Mouse (Mus musculus): ENCODE measurements around the gene Foxs1.

Gene Foxs1

GRCm38 (mm10) chr2:152902658-152903057 is 30.4 kb downstream of the Foxs1 start:
- DNase-seq: no peak

- DNase-seq: no peak
These were observed 31.7 kb downstream of the Foxs1 start for GRCm38 (mm10) chr2:152901296-152901695.

DNA sequence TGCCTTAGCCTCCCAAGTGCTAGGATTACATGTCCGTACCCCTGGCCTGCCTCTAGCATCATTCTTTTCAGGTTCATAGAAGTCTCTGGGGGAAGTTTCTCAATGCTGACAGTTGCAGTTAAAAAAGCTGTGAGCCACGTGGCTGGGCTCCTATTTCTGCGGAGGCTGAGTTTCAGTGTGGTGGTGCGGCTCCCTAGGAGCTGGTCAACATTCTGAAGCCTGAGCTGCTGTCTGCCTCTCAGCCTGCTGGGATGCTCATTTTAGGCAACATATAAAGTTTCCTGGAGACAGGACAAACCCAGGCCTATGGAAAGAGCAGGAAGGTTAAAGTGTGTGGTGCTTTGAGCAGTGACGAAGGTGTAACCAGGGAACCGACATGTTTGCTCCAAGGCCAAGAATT is 34.0 kb downstream of the Foxs1 start:
- DNase-seq: no peak

DNA sequence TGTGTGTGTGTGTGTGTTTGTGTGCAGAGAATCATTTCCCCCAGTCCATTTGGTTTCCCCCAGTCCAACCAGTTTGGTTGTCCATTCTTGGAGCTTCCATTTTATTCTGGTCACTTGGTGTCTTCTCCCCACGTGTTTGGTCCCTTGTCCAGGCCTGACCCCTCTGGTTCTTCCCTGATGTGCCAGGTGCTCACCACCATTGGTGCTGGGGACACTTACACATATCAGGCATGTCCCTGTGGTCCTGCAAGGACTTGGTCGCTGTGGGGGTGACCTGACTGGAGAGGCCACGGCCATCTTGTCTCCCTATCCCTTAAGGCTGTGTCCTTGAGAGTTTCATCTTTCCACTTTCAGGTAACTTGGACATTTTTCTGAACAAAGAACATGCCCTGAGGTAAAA is 36.1 kb downstream of the Foxs1 start:
- no peak for DNase-seq

DNA sequence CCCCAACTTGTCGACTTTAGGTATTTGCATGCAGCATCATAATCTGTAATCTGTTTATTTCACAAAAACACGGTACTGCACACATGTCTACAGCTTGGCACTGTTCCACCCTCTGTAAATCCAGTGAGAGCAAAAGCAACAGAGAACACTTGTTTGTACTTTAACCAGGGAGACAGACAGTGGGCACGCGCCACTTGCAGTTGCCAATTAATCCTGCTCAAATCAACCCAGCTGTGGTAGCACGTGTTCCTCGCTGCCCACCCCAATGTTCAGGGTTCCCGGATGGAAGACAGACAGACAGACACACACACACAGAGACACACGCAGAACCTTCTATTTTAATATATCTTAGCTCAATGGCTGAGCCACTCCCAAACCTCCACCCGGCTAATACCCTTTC is 37.2 kb downstream of the Foxs1 start:
- DNase-seq: no peak

DNA sequence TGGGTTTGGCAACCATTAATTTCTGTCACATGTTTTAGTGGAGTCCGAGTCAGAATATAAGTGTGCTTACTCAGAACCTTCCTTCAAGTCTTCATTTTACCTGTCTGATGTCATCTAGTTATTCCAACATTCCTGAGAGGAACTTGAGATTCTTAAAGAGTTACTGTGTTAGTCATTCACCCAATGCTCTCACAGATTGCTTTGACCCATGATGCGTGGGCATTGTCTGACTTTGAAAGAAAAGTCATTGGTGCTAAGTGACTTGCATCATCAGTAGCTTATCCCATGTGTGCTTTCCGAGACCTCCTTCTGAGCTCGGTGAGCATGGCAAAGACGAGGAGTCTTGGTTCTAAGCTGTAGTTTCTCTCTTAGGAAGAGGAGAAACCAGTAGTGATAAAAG is 44.2 kb downstream of the Foxs1 start:
- no peak for DNase-seq

DNA sequence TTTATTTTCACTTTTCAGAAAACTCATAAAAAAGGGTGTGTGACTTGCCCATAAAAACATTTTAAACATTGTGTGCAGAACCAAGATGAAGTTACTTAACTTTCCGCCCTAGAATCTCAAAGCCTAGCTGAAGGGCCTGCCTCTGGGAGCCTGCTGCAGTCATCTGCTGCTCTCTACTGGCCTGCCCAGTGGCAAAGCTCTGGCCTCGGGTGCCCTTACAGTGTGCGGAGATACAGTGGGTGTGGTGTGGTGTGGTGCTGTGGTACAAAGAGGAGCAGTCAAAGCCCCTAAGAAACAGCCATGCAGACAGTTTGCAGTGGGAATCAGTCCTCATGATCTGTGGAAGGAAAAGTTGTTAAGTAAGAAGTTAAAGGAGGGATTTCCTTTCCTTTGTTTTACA is 45.8 kb downstream of the Foxs1 start:
- no peak for DNase-seq

GRCm38 (mm10) chr2:152884101-152884645 is 48.8 kb downstream of the Foxs1 start:
- DNase-seq: no peak

Data from thymus, postnatal 4 days (tissue).